Mouse (Mus musculus) left cerebral cortex, adult 11 months (tissue): ENCODE measurements around the gene Arsa.

Source experiments
- DNase-seq: peaks from one replicate; pipeline ENCODE4 v3.0.0; 2022; ENCODE audit warnings: low spot score

The Arsa gene

GRCm38 (mm10) chr15:89494970-89495369 lies 17.7 kb upstream of the Arsa start:
- no peak for DNase-seq

GRCm38 (mm10) chr15:89488611-89489117 lies 11.4 kb upstream of the Arsa start:
- DNase-seq = no peak

- no peak for DNase-seq
These were observed 11.0 kb upstream of the Arsa start for GRCm38 (mm10) chr15:89488182-89488581.

- no peak for DNase-seq
These were observed 3.4 kb upstream of the Arsa start for GRCm38 (mm10) chr15:89480584-89480983.

GRCm38 (mm10) chr15:89478622-89479021 lies 1.4 kb upstream of the Arsa start:
- DNase-seq = no peak

GRCm38 (mm10) chr15:89477806-89478205 lies 581 bp upstream of the Arsa start:
- no peak for DNase-seq

GRCm38 (mm10) chr15:89476475-89476815 lies 780 bp downstream of the Arsa start:
- DNase-seq = no peak

GRCm38 (mm10) chr15:89475611-89476474 lies 1.4 kb downstream of the Arsa start:
- peak; percentile 91 for DNase-seq

- DNase-seq = no peak
These were observed 2.0 kb downstream of the Arsa start for GRCm38 (mm10) chr15:89475293-89475600.

- DNase-seq = no peak
These were observed 2.5 kb downstream of the Arsa start for GRCm38 (mm10) chr15:89474596-89475292.

- no peak for DNase-seq
These were observed 3.3 kb downstream of the Arsa start for GRCm38 (mm10) chr15:89473921-89474320.

GRCm38 (mm10) chr15:89473370-89473769 lies 3.9 kb downstream of the Arsa start:
- no peak for DNase-seq

- no peak for DNase-seq
These were observed 5.7 kb downstream of the Arsa start for GRCm38 (mm10) chr15:89471476-89471875.

- DNase-seq = no peak
These were observed 8.6 kb downstream of the Arsa start for GRCm38 (mm10) chr15:89468577-89468976.

- DNase-seq = no peak
These were observed 12.2 kb downstream of the Arsa start for GRCm38 (mm10) chr15:89465052-89465451.

- DNase-seq = no peak
These were observed 13.6 kb downstream of the Arsa start for GRCm38 (mm10) chr15:89463334-89464235.

GRCm38 (mm10) chr15:89462176-89462575 lies 15.0 kb downstream of the Arsa start:
- DNase-seq = no peak

GRCm38 (mm10) chr15:89461321-89461720 lies 15.9 kb downstream of the Arsa start:
- DNase-seq = no peak

- no peak for DNase-seq
These were observed 16.9 kb downstream of the Arsa start for GRCm38 (mm10) chr15:89460298-89460697.

- DNase-seq = no peak
These were observed 17.4 kb downstream of the Arsa start for GRCm38 (mm10) chr15:89459821-89460220.

- DNase-seq = no peak
These were observed 18.3 kb downstream of the Arsa start for GRCm38 (mm10) chr15:89458942-89459341.

GRCm38 (mm10) chr15:89455642-89456041 lies 21.6 kb downstream of the Arsa start:
- no peak for DNase-seq
